Comparison of ENCODE assay signal across 34 mouse cellular contexts in genomic region chr12:4598666-4599428, GRCm38 (mm10). TPM values are rescaled to one million over a fixed set of nuclear protein-coding genes. Genes with fewer than 3 reads are reported as not detected.
DNase-seq lines count a peak whose midpoint lies in the region; ATAC-seq and TF ChIP-seq lines count a peak whose summit lies in the region.
"Had no signal": no experiment of that assay in that cellular context is flagged by ENCODE, and none has a peak within 500 bp of the region (broad histone marks: within the 10 kb centered on the region; RNA-seq: fewer than 3 reads in every experiment).

No protein-coding gene starts in this region.

- H3K4me2 ChIP-seq in liver, postnatal 0 days (ENCODE audit: low read depth, low read length) = no peak overlapping the region
- H3K4me2 ChIP-seq in intestine, embryonic 15.5 days (replicated peaks) = peak overlapping the region; percentile 26; the same call in 1 of the 2 replicates
- no peak overlapping the region for H3K4me2 ChIP-seq in heart, embryonic 11.5 days
- H3K4me2 ChIP-seq: embryonic facial prominence, embryonic 13.5 days; forebrain, embryonic 15.5 days; heart, embryonic 15.5 days; liver, embryonic 13.5 days; lung, embryonic 14.5 days; midbrain, embryonic 12.5 days; neural tube, embryonic 12.5 days had no signal

- no peaks in the 10 kb centered on the region for H3K9me3 ChIP-seq in liver, postnatal 0 days (ENCODE audit: low read length)
- no peaks in the 10 kb centered on the region for H3K9me3 ChIP-seq in intestine, embryonic 15.5 days
- no peaks in the 10 kb centered on the region for H3K9me3 ChIP-seq in heart, embryonic 11.5 days (replicated peaks; ENCODE audit: control insufficient read depth, low read length)
- H3K9me3 ChIP-seq: embryonic facial prominence, embryonic 13.5 days; forebrain, embryonic 10.5 days; forebrain, embryonic 15.5 days; heart, embryonic 15.5 days; liver, embryonic 13.5 days; midbrain, embryonic 12.5 days; neural tube, embryonic 12.5 days had no signal

- peaks cover 28% of the 10 kb centered on the region for H3K4me1 ChIP-seq in liver, postnatal 0 days (ENCODE audit: insufficient read depth)
- H3K4me1 ChIP-seq in brown adipose tissue, adult 24 weeks (ENCODE audit: control insufficient read depth, insufficient read depth, insufficient read length, low read length) = peaks cover 15% of the 10 kb centered on the region
- peaks cover 10% of the 10 kb centered on the region; the same call in 1 of the 2 replicates for H3K4me1 ChIP-seq in intestine, embryonic 15.5 days (replicated peaks)
- peaks cover 7% of the 10 kb centered on the region for H3K4me1 ChIP-seq in heart, embryonic 11.5 days (ENCODE audit: control insufficient read depth, insufficient read depth, low read length)
- H3K4me1 ChIP-seq: neural tube, embryonic 12.5 days had no signal

- no peaks in the 10 kb centered on the region for H3K27me3 ChIP-seq in liver, postnatal 0 days (ENCODE audit: insufficient read depth, low read length)
- no peaks in the 10 kb centered on the region for H3K27me3 ChIP-seq in intestine, embryonic 15.5 days (replicated peaks)
- H3K27me3 ChIP-seq in heart, embryonic 11.5 days (ENCODE audit: control insufficient read depth, insufficient read depth, low read length) = no peaks in the 10 kb centered on the region
- H3K27me3 ChIP-seq: embryonic facial prominence, embryonic 13.5 days; forebrain, embryonic 15.5 days; heart, embryonic 15.5 days; liver, embryonic 13.5 days; midbrain, embryonic 12.5 days; neural tube, embryonic 12.5 days had no signal

- WGBS in liver, postnatal 0 days (ENCODE audit: insufficient replicate concordance) = 63% methylated on average over 8 of the region's 8 CpGs
- WGBS in intestine, embryonic 15.5 days = 55% methylated on average over 8 of the region's 8 CpGs
- WGBS in heart, embryonic 11.5 days (ENCODE audit: insufficient replicate concordance) = 58% methylated on average over 8 of the region's 8 CpGs

- no peak overlapping the region for H3K9ac ChIP-seq in liver, postnatal 0 days (replicated peaks)
- no peak overlapping the region for H3K9ac ChIP-seq in intestine, embryonic 15.5 days
- no peak overlapping the region for H3K9ac ChIP-seq in heart, embryonic 11.5 days (ENCODE audit: low read depth, low read length)
- H3K9ac ChIP-seq: embryonic facial prominence, embryonic 13.5 days; forebrain, embryonic 15.5 days; heart, embryonic 15.5 days; liver, embryonic 13.5 days; lung, embryonic 14.5 days; midbrain, embryonic 12.5 days; neural tube, embryonic 12.5 days had no signal

- TF ChIP-seq CTCF in liver, postnatal 0 days (IDR thresholded peaks at IDR 0.05; ENCODE audit: low read depth) = no peak

- no peak overlapping the region for H3K27ac ChIP-seq in liver, postnatal 0 days (ENCODE audit: low read depth)
- 0 out of 2 replicates have a peak overlapping the region, but pooled peaks have one; percentile 3 for H3K27ac ChIP-seq in brown adipose tissue, adult 24 weeks (replicated peaks; ENCODE audit: low read depth, low read length)
- H3K27ac ChIP-seq in intestine, embryonic 15.5 days = peak overlapping the region; percentile 48; the same call in 1 of the 2 replicates
- H3K27ac ChIP-seq in heart, embryonic 11.5 days (ENCODE audit: low read depth, low read length) = no peak overlapping the region
- H3K27ac ChIP-seq: embryonic facial prominence, embryonic 13.5 days; forebrain, embryonic 10.5 days; forebrain, embryonic 15.5 days; heart, embryonic 15.5 days; liver, embryonic 13.5 days; midbrain, embryonic 12.5 days; neural tube, embryonic 12.5 days had no signal

- H3K4me3 ChIP-seq in liver, postnatal 0 days (ENCODE audit: low read depth, low read length) = no peak overlapping the region
- no peak overlapping the region for H3K4me3 ChIP-seq in brown adipose tissue, adult 24 weeks (ENCODE audit: insufficient read depth, low read depth, low read length)
- no peak overlapping the region for H3K4me3 ChIP-seq in intestine, embryonic 15.5 days (replicated peaks)
- no peak overlapping the region for H3K4me3 ChIP-seq in heart, embryonic 11.5 days (ENCODE audit: low read depth, low read length)
- H3K4me3 ChIP-seq: embryonic facial prominence, embryonic 13.5 days; forebrain, embryonic 10.5 days; forebrain, embryonic 15.5 days; heart, embryonic 15.5 days; liver, embryonic 13.5 days; midbrain, embryonic 12.5 days; myocyte; neural tube, embryonic 12.5 days had no signal

- TF ChIP-seq EP300 in liver, postnatal 0 days (IDR thresholded peaks at IDR 0.05; ENCODE audit: low read depth) = no peak

- 0 out of 2 replicates have a peak, but pooled peaks have one; percentile 45 for ATAC-seq in liver, postnatal 0 days
- peak; percentile 91 for ATAC-seq in intestine, embryonic 15.5 days
- no peak for ATAC-seq in heart, embryonic 11.5 days (replicated peaks; ENCODE audit: insufficient number of reproducible peaks, low FRiP score, low TSS enrichment)
- ATAC-seq: activated CD4-positive, CD25-positive, alpha-beta regulatory T cell, adult 4 months; forebrain, embryonic 15.5 days; hindbrain, embryonic 16.5 days had no signal

- DNase-seq in liver, postnatal 0 days = no peak
- no peak for DNase-seq in liver
- DNase-seq in yolk sac, embryonic 10.5 days (ENCODE audit: low spot score) = peak; percentile 28
- DNase-seq: adrenal gland, adult 8-10 months; B cell, adult 2 months; cerebellum, adult 11 months; cerebellum, adult 9-10 months; cerebellum, postnatal 36 days; kidney, adult 11 months; kidney, postnatal 14 days; layer of hippocampus, adult 9-11 months; liver, embryonic 13.5 days; lung, embryonic 14.5 days; right cerebral cortex, postnatal 4 days; thymus, adult 18-20 months; thymus, postnatal 36 days had no signal

- no peaks in the 10 kb centered on the region; the same call in 1 of the 2 replicates for H3K36me3 ChIP-seq in liver, postnatal 0 days (replicated peaks; ENCODE audit: insufficient read depth, low read length)
- no peaks in the 10 kb centered on the region for H3K36me3 ChIP-seq in intestine, embryonic 15.5 days
- H3K36me3 ChIP-seq in heart, embryonic 11.5 days (ENCODE audit: control insufficient read depth, insufficient read depth, low read length) = no peaks in the 10 kb centered on the region
- H3K36me3 ChIP-seq: embryonic facial prominence, embryonic 13.5 days; forebrain, embryonic 10.5 days; forebrain, embryonic 15.5 days; heart, embryonic 15.5 days; liver, embryonic 13.5 days; midbrain, embryonic 12.5 days; neural tube, embryonic 12.5 days had no signal

RNA-seq across cellular contexts. Expression of gene Gm3625, which starts 6.1 kb away (rescaled TPM):
- polyA plus RNA-seq in liver, postnatal 0 days (2015; fragmentation: Nextera tagmentation; extraction: Ambion mirVana) = not detected in 2 replicates
- polyA plus RNA-seq in brown adipose tissue, adult 24 weeks (2012; ENCODE audit: insufficient read depth, insufficient read length, missing spikeins) = not detected in 2 replicates
- not detected in 2 replicates for polyA plus RNA-seq in intestine, embryonic 15.5 days (2015; fragmentation: Nextera tagmentation; extraction: Ambion mirVana)
- not detected in 2 replicates for polyA plus RNA-seq in heart, embryonic 11.5 days (2014; fragmentation: Nextera tagmentation; extraction: Ambion mirVana)
- polyA plus RNA-seq: activated CD4-positive, CD25-positive, alpha-beta regulatory T cell, adult 4 months; embryonic facial prominence, embryonic 13.5 days; forebrain, embryonic 10.5 days; forebrain, embryonic 15.5 days; gonadal fat pad, adult 2 months; heart, embryonic 15.5 days; hindbrain, embryonic 11.5 days; hindbrain, embryonic 16.5 days; kidney, embryonic 14.5 days; limb, embryonic 11.5 days; liver, embryonic 13.5 days; lung, embryonic 14.5 days; midbrain, embryonic 12.5 days; midbrain, postnatal 0 days; myocyte; neural tube, embryonic 12.5 days; stomach, embryonic 16.5 days had no signal

RNA-seq across cellular contexts. Expression of gene Itsn2, which starts 6.4 kb away (rescaled TPM):
- polyA plus RNA-seq in liver, postnatal 0 days (2015; fragmentation: Nextera tagmentation; extraction: Ambion mirVana) = 15.3 and 17.5 TPM in 2 replicates
- 20.5 and 25.3 TPM in 2 replicates for polyA plus RNA-seq in brown adipose tissue, adult 24 weeks (2012; ENCODE audit: insufficient read depth, insufficient read length, missing spikeins)
- 38.3 and 39.6 TPM in 2 replicates for polyA plus RNA-seq in intestine, embryonic 15.5 days (2015; fragmentation: Nextera tagmentation; extraction: Ambion mirVana)
- polyA plus RNA-seq in heart, embryonic 11.5 days (2014; fragmentation: Nextera tagmentation; extraction: Ambion mirVana) = 33.3 and 41.2 TPM in 2 replicates

Comparison
In these comparisons a context has a peak if more than half of its experiments do, and no peak if none do; other contexts are left out.
1. H3K27ac ChIP-seq: peak in brown adipose tissue, adult 24 weeks (single experiment) and intestine, embryonic 15.5 days (single experiment); none in liver, postnatal 0 days (single experiment) and heart, embryonic 11.5 days (single experiment).